Mouse (Mus musculus) megakaryocyte-erythroid progenitor cell, adult 5-6 weeks (primary cell): Measurements from ENCODE around the gene Zscan12. TPM values are rescaled to one million over a fixed set of nuclear protein-coding genes. Genes with fewer than 3 reads are reported as not detected.

Experiments
- ATAC-seq: replicated peaks from 2 replicates; pipeline ENCODE4 v1.8.0; 2016; ENCODE audit warnings: mild to moderate bottlenecking, inconsistent platforms; ENCODE audit not compliant: severe bottlenecking, poor library complexity, low FRiP score, low TSS enrichment
- total RNA-seq, 2 experiments: library from RNA; stranded (forward) in 1 of 2; stranded (reverse) in 1 of 2; fragments of 200-1000, 215-1000 nt in 1 of 2; fragments of >200 nt in 1 of 2; fragmentation: Nextera tagmentation in 1 of 2; gene quantifications; 2 replicates each; pipeline ENCODE4 v1.2.3; 2014 to 2017

Zscan12 gene
- total RNA-seq (2014; fragmentation: Nextera tagmentation) = 8.5 and 11.1 TPM in 2 replicates
- 11.0 and 20.0 TPM in 2 replicates for total RNA-seq (2017)

- ATAC-seq = peak; percentile 100
Measured at GRCm38 (mm10) chr13:21362621-21363248, at the start of gene Zscan12. Gene Zscan12 (plus strand): TSS chr13:21362820.

GRCm38 (mm10) chr13:21312854-21313253 lies 49.8 kb upstream of the Zscan12 start:
- ATAC-seq = no peak

- no peak for ATAC-seq
Measured at GRCm38 (mm10) chr13:21313903-21314302, 48.7 kb upstream of the Zscan12 start.

GRCm38 (mm10) chr13:21320262-21320661 lies 42.4 kb upstream of the Zscan12 start:
- no peak for ATAC-seq

GRCm38 (mm10) chr13:21321890-21322494 lies 40.6 kb upstream of the Zscan12 start:
- ATAC-seq = no peak

- no peak for ATAC-seq
Measured at GRCm38 (mm10) chr13:21322509-21323375, 39.9 kb upstream of the Zscan12 start.

- ATAC-seq = no peak
Measured at GRCm38 (mm10) chr13:21323405-21323804, 39.2 kb upstream of the Zscan12 start.

- ATAC-seq = peak; percentile 53; the same call in 1 of the 2 replicates
Measured at GRCm38 (mm10) chr13:21326191-21326590, 36.4 kb upstream of the Zscan12 start.

- peak; percentile 61 for ATAC-seq
Measured at GRCm38 (mm10) chr13:21326657-21327211, 35.9 kb upstream of the Zscan12 start.

GRCm38 (mm10) chr13:21327424-21327823 lies 35.2 kb upstream of the Zscan12 start:
- ATAC-seq = peak; percentile 65

GRCm38 (mm10) chr13:21346610-21347009 lies 16.0 kb upstream of the Zscan12 start, which contains the start of gene Olfr1367:
Gene Olfr1367 (plus strand): TSS chr13:21346910.
- ATAC-seq = no peak

- ATAC-seq = no peak
Measured at GRCm38 (mm10) chr13:21350593-21350992, 12.0 kb upstream of the Zscan12 start.

GRCm38 (mm10) chr13:21363719-21364118 lies 1.1 kb downstream of the Zscan12 start:
- ATAC-seq = no peak

GRCm38 (mm10) chr13:21366635-21367034 lies 4.0 kb downstream of the Zscan12 start:
- no peak for ATAC-seq

GRCm38 (mm10) chr13:21372700-21373099 lies 10.1 kb downstream of the Zscan12 start:
- no peak for ATAC-seq

- ATAC-seq = no peak
Measured at GRCm38 (mm10) chr13:21377773-21378172, 15.2 kb downstream of the Zscan12 start.

- no peak for ATAC-seq
Measured at GRCm38 (mm10) chr13:21395211-21395610, 32.6 kb downstream of the Zscan12 start.

GRCm38 (mm10) chr13:21395623-21396022 lies 33.0 kb downstream of the Zscan12 start:
- no peak for ATAC-seq

GRCm38 (mm10) chr13:21396048-21396447 lies 33.4 kb downstream of the Zscan12 start:
- ATAC-seq = peak; percentile 30; the same call in 1 of the 2 replicates

- ATAC-seq = no peak
Measured at GRCm38 (mm10) chr13:21397486-21397885, 34.9 kb downstream of the Zscan12 start.
